Mouse (Mus musculus) kidney, postnatal 0 days (tissue): ENCODE results near the gene Zfp574. TPM values are rescaled to one million over a fixed set of nuclear protein-coding genes. Genes with fewer than 3 reads are reported as not detected.

Experiments used
- ATAC-seq: fragments of 200-750 bp; cut with Nextera tagmentation; replicated peaks from 2 replicates; pipeline ENCODE4 v1.8.0; 2017; ENCODE audit warnings: low read depth, moderate number of reproducible peaks, moderate TSS enrichment, moderate library complexity; ENCODE audit not compliant: low FRiP score
- DNase-seq: peaks from one replicate; pipeline ENCODE4 v3.0.0-alpha.2; 2016; ENCODE audit warnings: low spot score
- H3K27ac ChIP-seq: fragments of 300-500 bp; sonication (generic); 2 replicates; pipeline ENCODE4 v1.5.1; 2014; ENCODE audit warnings: mild to moderate bottlenecking
- H3K27me3 ChIP-seq: fragments of 300-500 bp; sonication (generic); 2 replicates; pipeline ENCODE4 v1.6.1; 2014; ENCODE audit warnings: low read length, mixed read lengths; ENCODE audit not compliant: insufficient read depth
- H3K36me3 ChIP-seq: fragments of 300-500 bp; sonication (generic); 2 replicates; pipeline ENCODE4 v1.6.1; 2014; ENCODE audit warnings: low read length, mixed read lengths; ENCODE audit not compliant: insufficient read depth
- H3K4me1 ChIP-seq: fragments of 300-500 bp; sonication (generic); replicated peaks from 2 replicates; pipeline ENCODE4 v1.6.1; 2014; ENCODE audit warnings: antibody characterized with exemption, low read length, mixed read lengths; ENCODE audit not compliant: insufficient read depth
- H3K4me2 ChIP-seq: fragments of 300-500 bp; sonication (generic); 2 replicates; pipeline ENCODE4 v1.6.1; 2014; ENCODE audit warnings: mild to moderate bottlenecking, low read length, moderate library complexity, mixed read lengths
- H3K4me3 ChIP-seq: fragments of 300-500 bp; sonication (generic); replicated peaks from 2 replicates; pipeline ENCODE4 v1.5.1; 2014; ENCODE audit warnings: low read depth, low read length
- H3K9ac ChIP-seq: fragments of 300-500 bp; sonication (generic); 2 replicates; pipeline ENCODE4 v1.6.1; 2014; ENCODE audit warnings: low read depth, low read length
- H3K9me3 ChIP-seq: fragments of 300-500 bp; sonication (generic); replicated peaks from 2 replicates; pipeline ENCODE4 v1.6.1; 2016; ENCODE audit warnings: low read length, inconsistent platforms, mixed read lengths
- CTCF ChIP-seq: IDR thresholded peaks from 2 replicates; pipeline ENCODE4 v1.5.1; 2016; ENCODE audit warnings: antibody characterized with exemption, low read depth, mild to moderate bottlenecking, moderate library complexity
- WGBS: fragments of 180-500 bp; shearing (Covaris S2); extraction: QIAGEN DNeasy Blood & Tissue Kit; methylation state at CpG from one replicate; pipeline ENCODE4 v1.1.7; 2014; 5-methylcytosine and 5-hydroxymethylcytosine counted together
- polyA plus RNA-seq: library from polyadenylated mRNA; unstranded; fragments of >200 nt; fragmentation: Nextera tagmentation; extraction: Ambion mirVana; gene quantifications from 2 replicates; pipeline ENCODE4 v1.2.1, GENCODE M21; 2015

The Zfp574 gene
- polyA plus RNA-seq: 23.5 and 24.9 TPM in 2 replicates

- H3K4me2 ChIP-seq: peak within 1 kb of the TSS; percentile 91
- peak within 1 kb of the TSS; percentile 82 for H3K27ac ChIP-seq
- no peak for TF ChIP-seq CTCF
- no peaks in the 10 kb centered on the region for H3K27me3 ChIP-seq
- no peak for DNase-seq
- H3K9me3 ChIP-seq: no peaks in the 10 kb centered on the region
- H3K4me3 ChIP-seq: peak within 1 kb of the TSS; percentile 62
- peaks cover 16% of the 10 kb centered on the region; the same call in 1 of the 2 replicates for H3K4me1 ChIP-seq
- H3K9ac ChIP-seq: peak within 1 kb of the TSS; percentile 82
- ATAC-seq: no peak
- WGBS: 3% methylated on average over 20 of the region's 28 CpGs
- 0 out of 2 replicates have a peak, but pooled peaks cover 5% of the 10 kb centered on the region for H3K36me3 ChIP-seq
These were observed at the start of gene Zfp574, which contains the start of gene Grik5 for GRCm38 (mm10) chr7:25071979-25072715. Gene Zfp574, plus strand, starts transcription at chr7:25072567. Gene Grik5, minus strand, starts transcription at chr7:25072346.

- Histone ChIP-seq H3K27me3 (no peaks in the 10 kb centered on the region), H3K27ac (no peak overlapping the region), H3K9me3 (no peaks in the 10 kb centered on the region), H3K9ac (no peak overlapping the region), H3K4me1 (no peaks in the 10 kb centered on the region), H3K4me2 (no peak overlapping the region), H3K36me3 (0 out of 2 replicates have a peak, but pooled peaks cover 5% of the 10 kb centered on the region), H3K4me3 (no peak overlapping the region)
- TF ChIP-seq CTCF: peak; percentile 48
- 67% methylated on average over 10 of the region's 10 CpGs for WGBS
- no peak for ATAC-seq
- no peak for DNase-seq
These were observed 46.4 kb upstream of the Zfp574 start for GRCm38 (mm10) chr7:25025855-25026439.

- H3K9me3 ChIP-seq: no peaks in the 10 kb centered on the region
- no peak for TF ChIP-seq CTCF
- no peak overlapping the region for H3K4me3 ChIP-seq
- H3K27ac ChIP-seq: no peak overlapping the region
- WGBS: 60% methylated on average over 7 of the region's 7 CpGs
- 0 out of 2 replicates have a peak, but pooled peaks cover 5% of the 10 kb centered on the region for H3K36me3 ChIP-seq
- ATAC-seq: no peak
- no peaks in the 10 kb centered on the region for H3K27me3 ChIP-seq
- no peak overlapping the region for H3K4me2 ChIP-seq
- no peak for DNase-seq
- H3K9ac ChIP-seq: no peak overlapping the region
- H3K4me1 ChIP-seq: no peaks in the 10 kb centered on the region
These were observed 45.9 kb upstream of the Zfp574 start for GRCm38 (mm10) chr7:25026452-25026851.

- H3K27me3 ChIP-seq: no peaks in the 10 kb centered on the region
- H3K36me3 ChIP-seq: 0 out of 2 replicates have a peak, but pooled peaks cover 5% of the 10 kb centered on the region
- H3K4me1 ChIP-seq: no peaks in the 10 kb centered on the region
- H3K4me2 ChIP-seq: no peak overlapping the region
- H3K9ac ChIP-seq: no peak overlapping the region
- 42% methylated on average over 5 of the region's 5 CpGs for WGBS
- H3K9me3 ChIP-seq: no peaks in the 10 kb centered on the region
- ATAC-seq (no peak), DNase-seq (peak; percentile 84)
- peak; percentile 84 for TF ChIP-seq CTCF
- H3K4me3 ChIP-seq: no peak overlapping the region
- H3K27ac ChIP-seq: no peak overlapping the region
These were observed 42.2 kb upstream of the Zfp574 start for GRCm38 (mm10) chr7:25030032-25030753.

- DNase-seq (no peak), ATAC-seq (no peak)
- no peak for TF ChIP-seq CTCF
- Histone ChIP-seq H3K4me3 (no peak overlapping the region), H3K4me1 (no peaks in the 10 kb centered on the region), H3K27me3 (no peaks in the 10 kb centered on the region), H3K9me3 (no peaks in the 10 kb centered on the region), H3K36me3 (0 out of 2 replicates have a peak, but pooled peaks cover 5% of the 10 kb centered on the region), H3K4me2 (no peak overlapping the region), H3K27ac (no peak overlapping the region), H3K9ac (no peak overlapping the region)
- WGBS: 79% methylated on average over 3 of the region's 3 CpGs
These were observed 40.8 kb upstream of the Zfp574 start for GRCm38 (mm10) chr7:25031528-25031927.

GRCm38 (mm10) chr7:25034796-25035195 lies 37.6 kb upstream of the Zfp574 start:
- no peak for DNase-seq
- H3K4me1 ChIP-seq: no peaks in the 10 kb centered on the region
- no peaks in the 10 kb centered on the region for H3K27me3 ChIP-seq
- no peak overlapping the region for H3K9ac ChIP-seq
- H3K9me3 ChIP-seq: no peaks in the 10 kb centered on the region
- H3K27ac ChIP-seq: no peak overlapping the region
- ATAC-seq: no peak
- no peaks in the 10 kb centered on the region for H3K36me3 ChIP-seq
- H3K4me2 ChIP-seq: no peak overlapping the region
- WGBS: 90% methylated on average over 4 of the region's 4 CpGs
- H3K4me3 ChIP-seq: no peak overlapping the region
- TF ChIP-seq CTCF: no peak
